Mouse (Mus musculus): ENCODE measurements around the gene Grm7.

DNA sequence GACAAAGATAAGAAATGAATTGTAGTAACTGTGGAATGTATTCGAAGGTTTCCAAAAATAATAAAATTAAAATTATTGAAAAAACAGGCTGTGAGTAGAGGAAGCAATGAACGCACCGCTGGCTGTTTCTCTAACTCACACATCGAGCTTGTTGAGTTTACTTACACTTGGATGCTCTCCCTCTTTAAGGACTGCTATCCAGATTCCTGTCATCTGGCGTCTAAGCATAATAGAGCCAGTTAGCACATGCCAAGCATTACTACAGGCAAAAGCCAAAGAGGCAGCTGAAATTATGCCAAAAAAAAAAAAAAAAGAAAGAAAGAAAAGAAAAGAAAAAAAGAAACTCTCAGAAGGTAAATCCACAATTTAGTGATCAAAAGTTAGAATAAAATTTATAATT lies 609.8 kb downstream of the Grm7 start:
- no peak for TF ChIP-seq POLR2A (IDR thresholded peaks at IDR 0.05; ENCODE audit: extremely low read depth, insufficient read depth, low read length)
- TF ChIP-seq CTCF (IDR thresholded peaks at IDR 0.05; ENCODE audit: extremely low read depth, insufficient read depth, low read length): no peak

All from cortical plate, adult 2 months (tissue).